Mouse (Mus musculus): Measurements from ENCODE around the gene Spata13.

- TF ChIP-seq POLR2A (IDR thresholded peaks at IDR 0.05; ENCODE audit: insufficient read length, low read depth): no peak
- TF ChIP-seq SRF (IDR thresholded peaks at IDR 0.05; ENCODE audit: control insufficient read depth, insufficient read length, low read depth): no peak
- TF ChIP-seq USF1 (IDR thresholded peaks at IDR 0.05; ENCODE audit: low read depth): no peak
- no peak for TF ChIP-seq TCF12 (IDR thresholded peaks at IDR 0.05; ENCODE audit: insufficient read depth, poor library complexity, severe bottlenecking)
- no peak for TF ChIP-seq MYOG (IDR thresholded peaks at IDR 0.05; ENCODE audit: control insufficient read depth in 1 of 3, insufficient read depth in 1 of 3, insufficient read length in 2 of 3, low read depth in 2 of 3)
- no peak for TF ChIP-seq E2F4 (IDR thresholded peaks at IDR 0.05; ENCODE audit: insufficient read depth)
- no peak for TF ChIP-seq CEBPB (IDR thresholded peaks at IDR 0.05; ENCODE audit: insufficient read depth, poor library complexity, severe bottlenecking)
- no peak for TF ChIP-seq POLR2AphosphoS2 (IDR thresholded peaks at IDR 0.05; ENCODE audit: insufficient read length, low read depth)
- TF ChIP-seq MAX (IDR thresholded peaks at IDR 0.05; ENCODE audit: low read depth): no peak
Measured at GRCm38 (mm10) chr14:60704961-60705360, 71.2 kb downstream of the Spata13 start.
